Mouse (Mus musculus): ENCODE results near the gene Zfp39. TPM values are rescaled to one million over a fixed set of nuclear protein-coding genes. Genes with fewer than 3 reads are reported as not detected.
"Not testable (repeated sequence)": the region's sequence is repeated elsewhere in the genome, so short reads cannot be mapped to it uniquely, and the experiment has no call there.

The Zfp39 gene
- polyA plus RNA-seq, 1 experiment from 2014 or later = 8.1 TPM

DNA sequence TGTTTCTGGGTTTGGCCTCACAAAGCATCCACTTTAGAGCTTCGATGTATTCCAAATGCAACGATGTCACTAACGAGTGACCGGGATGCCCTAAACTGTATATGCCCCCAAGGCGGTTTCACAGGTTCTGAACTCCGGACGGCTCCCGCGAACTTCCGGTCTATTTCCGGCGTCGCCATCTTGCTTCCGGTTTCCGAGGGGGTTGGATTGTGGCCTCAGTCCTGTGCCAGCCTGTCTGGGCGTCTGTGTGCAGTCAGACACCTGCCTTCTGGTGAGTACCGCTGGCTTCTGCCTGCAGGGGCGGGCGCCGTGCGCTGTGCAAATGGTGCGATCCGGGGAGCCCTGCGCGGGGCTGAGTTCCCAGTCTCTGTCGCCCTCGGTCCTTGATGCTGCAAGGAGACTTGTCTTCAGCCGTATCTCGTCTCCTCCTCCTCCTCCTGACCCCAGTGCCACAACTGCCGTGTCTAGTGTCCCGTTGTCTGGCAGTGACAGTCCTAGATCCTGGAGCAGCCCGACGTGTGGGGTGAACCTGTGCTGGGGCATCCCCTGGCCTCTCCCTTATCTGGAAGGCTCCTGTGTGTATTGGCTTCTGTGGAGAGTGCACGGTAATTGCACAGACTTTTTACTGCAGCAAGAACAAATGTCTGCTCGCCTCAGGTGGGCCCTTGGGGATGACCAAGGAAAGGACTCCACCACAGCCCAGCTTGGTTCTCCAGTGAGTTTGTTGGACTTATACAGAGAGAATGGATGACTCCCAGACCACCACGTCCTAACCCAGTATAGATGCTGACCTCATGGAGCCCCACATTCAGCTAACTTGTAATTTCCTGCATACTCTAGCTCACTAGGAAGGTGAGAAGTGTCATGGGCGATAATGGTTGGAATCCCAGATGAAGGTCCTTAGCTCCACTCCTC, 36.7 kb downstream of the Zfp39 start, which contains the start of gene 2810021J22Rik:
Gene 2810021J22Rik (plus strand): TSS at position 178 of the 915 bp plus-strand sequence.
- Histone ChIP-seq H3K9me3 (replicated peaks; ENCODE audit: control insufficient read depth, low read length, poor library complexity, severe bottlenecking) (no peaks in the 10 kb centered on the region), H3K4me3 (ENCODE audit: low read depth, low read length) (peak within 1 kb of the TSS; percentile 57), H3K4me2 (ENCODE audit: low read length) (peak within 1 kb of the TSS; percentile 94), H3K36me3 (ENCODE audit: control insufficient read depth, insufficient read depth, low read length) (no peaks in the 10 kb centered on the region), H3K9ac (ENCODE audit: low read depth, low read length) (peak within 1 kb of the TSS; percentile 82), H3K4me1 (ENCODE audit: control insufficient read depth, insufficient read depth, low read length) (peaks cover 11% of the 10 kb centered on the region), H3K27ac (ENCODE audit: low read length) (peak within 1 kb of the TSS; percentile 83), H3K27me3 (ENCODE audit: control insufficient read depth, insufficient read depth, low read depth, low read length) (no peaks in the 10 kb centered on the region)
- WGBS = 4% methylated on average over 37 of the region's 37 CpGs
- ATAC-seq = peak; percentile 93

GRCm38 (mm10) chr11:58860744-58861143, 43.3 kb downstream of the Zfp39 start:
- Histone ChIP-seq H3K27me3 (ENCODE audit: control insufficient read depth, insufficient read depth, low read depth, low read length) (no peaks in the 10 kb centered on the region), H3K4me1 (ENCODE audit: control insufficient read depth, insufficient read depth, low read length) (no peaks in the 10 kb centered on the region), H3K36me3 (ENCODE audit: control insufficient read depth, insufficient read depth, low read length) (peaks cover 48% of the 10 kb centered on the region), H3K27ac (ENCODE audit: low read length) (no peak overlapping the region), H3K9me3 (replicated peaks; ENCODE audit: control insufficient read depth, low read length, poor library complexity, severe bottlenecking) (peaks cover 12% of the 10 kb centered on the region), H3K4me2 (ENCODE audit: low read length) (no peak overlapping the region), H3K4me3 (ENCODE audit: low read depth, low read length) (no peak overlapping the region), H3K9ac (ENCODE audit: low read depth, low read length) (no peak overlapping the region)
- 97% methylated on average over 8 of the region's 8 CpGs for WGBS
- no peak for ATAC-seq

DNA sequence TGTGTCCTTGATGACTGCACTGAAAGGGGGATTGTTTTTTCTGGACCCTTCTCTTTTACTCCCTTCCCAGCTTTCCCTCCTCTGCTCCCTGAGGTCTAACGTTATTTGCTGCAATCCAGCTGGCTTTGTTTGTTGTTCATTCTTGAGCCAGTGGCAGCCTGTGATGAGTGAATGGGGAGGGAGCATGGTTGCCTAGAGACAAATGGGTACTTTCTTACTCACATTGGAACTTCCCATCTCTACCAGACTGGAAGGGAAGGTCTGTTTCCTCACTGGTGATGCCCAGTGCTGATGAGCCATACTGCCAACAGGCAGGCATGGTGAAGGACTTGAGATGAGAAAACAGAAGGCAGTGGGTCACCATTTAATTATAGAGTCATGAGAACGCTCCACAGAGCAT, 54.3 kb downstream of the Zfp39 start:
- no peak for ATAC-seq
- WGBS = 75% methylated on average over 2 of the region's 2 CpGs
- peaks cover 11% of the 10 kb centered on the region for H3K4me1 ChIP-seq (ENCODE audit: control insufficient read depth, insufficient read depth, low read length)
- H3K9me3 ChIP-seq (replicated peaks; ENCODE audit: control insufficient read depth, low read length, poor library complexity, severe bottlenecking) = no peaks in the 10 kb centered on the region
- peaks cover 23% of the 10 kb centered on the region for H3K36me3 ChIP-seq (ENCODE audit: control insufficient read depth, insufficient read depth, low read length)
- H3K27me3 ChIP-seq (ENCODE audit: control insufficient read depth, insufficient read depth, low read depth, low read length) = no peaks in the 10 kb centered on the region
- H3K9ac ChIP-seq (ENCODE audit: low read depth, low read length) = no peak overlapping the region
- no peak overlapping the region for H3K4me3 ChIP-seq (ENCODE audit: low read depth, low read length)
- H3K27ac ChIP-seq (ENCODE audit: low read length) = no peak overlapping the region
- no peak overlapping the region for H3K4me2 ChIP-seq (ENCODE audit: low read length)

GRCm38 (mm10) chr11:58847636-58848035, 56.4 kb downstream of the Zfp39 start:
- ATAC-seq = peak; percentile 23; the same call in 1 of the 2 replicates
- peak overlapping the region; percentile 86; the same call in 1 of the 2 replicates for H3K27ac ChIP-seq (ENCODE audit: low read length)
- peaks cover 20% of the 10 kb centered on the region for H3K36me3 ChIP-seq (ENCODE audit: control insufficient read depth, insufficient read depth, low read length)
- WGBS = 46% methylated on average over 9 of the region's 9 CpGs
- peak overlapping the region; percentile 88 for H3K9ac ChIP-seq (ENCODE audit: low read depth, low read length)
- no peaks in the 10 kb centered on the region for H3K9me3 ChIP-seq (replicated peaks; ENCODE audit: control insufficient read depth, low read length, poor library complexity, severe bottlenecking)
- H3K4me2 ChIP-seq (ENCODE audit: low read length) = peak overlapping the region; percentile 69
- peak overlapping the region; percentile 64 for H3K4me3 ChIP-seq (ENCODE audit: low read depth, low read length)
- no peaks in the 10 kb centered on the region for H3K27me3 ChIP-seq (ENCODE audit: control insufficient read depth, insufficient read depth, low read depth, low read length)
- peaks cover 11% of the 10 kb centered on the region for H3K4me1 ChIP-seq (ENCODE audit: control insufficient read depth, insufficient read depth, low read length)

DNA sequence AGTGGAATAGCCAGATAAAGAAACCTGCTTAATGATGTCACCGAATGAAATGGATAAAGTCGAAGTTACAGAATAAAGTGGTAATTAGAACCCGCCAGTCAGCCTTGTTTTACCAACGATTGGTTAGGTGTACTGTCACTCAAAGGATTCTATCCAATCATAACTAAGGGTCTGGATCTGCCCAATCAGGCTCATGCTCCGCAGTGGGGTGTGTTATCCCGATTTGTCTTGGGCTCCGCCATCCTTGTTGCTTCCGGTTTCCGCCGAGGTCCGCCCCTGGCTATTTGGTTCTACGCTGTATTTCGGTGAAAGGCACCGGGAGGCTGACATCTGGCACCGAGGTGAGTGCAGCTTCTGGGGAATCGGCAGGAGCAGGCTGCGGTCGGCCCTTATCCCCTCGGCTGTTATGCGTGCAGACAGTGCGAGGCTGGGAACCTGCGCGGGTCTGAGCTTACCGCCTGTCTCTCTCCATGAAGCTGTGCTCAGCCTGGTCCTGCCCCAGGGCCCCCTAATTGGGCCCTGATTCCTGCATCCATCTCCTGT, 57.0 kb downstream of the Zfp39 start, which contains the start of gene Gm12258:
Gene Gm12258 (plus strand): TSS at position 240 of the 543 bp plus-strand sequence.
- ATAC-seq = peak; percentile 100
- H3K4me1 ChIP-seq (ENCODE audit: control insufficient read depth, insufficient read depth, low read length) = peaks cover 11% of the 10 kb centered on the region
- peaks cover 20% of the 10 kb centered on the region for H3K36me3 ChIP-seq (ENCODE audit: control insufficient read depth, insufficient read depth, low read length)
- no peaks in the 10 kb centered on the region for H3K9me3 ChIP-seq (replicated peaks; ENCODE audit: control insufficient read depth, low read length, poor library complexity, severe bottlenecking)
- H3K27ac ChIP-seq (ENCODE audit: low read length) = peak within 1 kb of the TSS; percentile 86
- peak within 1 kb of the TSS; percentile 88 for H3K9ac ChIP-seq (ENCODE audit: low read depth, low read length)
- peak within 1 kb of the TSS; percentile 64 for H3K4me3 ChIP-seq (ENCODE audit: low read depth, low read length)
- H3K4me2 ChIP-seq (ENCODE audit: low read length) = peak within 1 kb of the TSS; percentile 69
- no peaks in the 10 kb centered on the region for H3K27me3 ChIP-seq (ENCODE audit: control insufficient read depth, insufficient read depth, low read depth, low read length)
- 0% methylated on average over 24 of the region's 24 CpGs for WGBS

- H3K4me3 ChIP-seq (ENCODE audit: low read depth, low read length); H3K4me2 ChIP-seq (ENCODE audit: low read length); H3K27ac ChIP-seq (ENCODE audit: low read length); ATAC-seq; H3K9me3 ChIP-seq (replicated peaks; ENCODE audit: control insufficient read depth, low read length, poor library complexity, severe bottlenecking); H3K9ac ChIP-seq (ENCODE audit: low read depth, low read length); H3K27me3 ChIP-seq (ENCODE audit: control insufficient read depth, insufficient read depth, low read depth, low read length); H3K36me3 ChIP-seq (ENCODE audit: control insufficient read depth, insufficient read depth, low read length); H3K4me1 ChIP-seq (ENCODE audit: control insufficient read depth, insufficient read depth, low read length): not testable (repeated sequence)
Measured at GRCm38 (mm10) chr11:58838951-58839350, 65.1 kb downstream of the Zfp39 start, which contains the start of gene Olfr311. Gene Olfr311 (plus strand): TSS chr11:58839251.

Other genes with a start within 250 kb of the Zfp39 start
- not detected in 2 replicates for gene Olfr322, start 245.4 kb downstream of the Zfp39 start, polyA plus RNA-seq (2015; fragmentation: Nextera tagmentation; extraction: Ambion mirVana)
- not detected in 2 replicates for gene Olfr320, start 223.1 kb downstream of the Zfp39 start, polyA plus RNA-seq (2015; fragmentation: Nextera tagmentation; extraction: Ambion mirVana)
- not detected in 2 replicates for gene Olfr319, start 205.1 kb downstream of the Zfp39 start, polyA plus RNA-seq (2015; fragmentation: Nextera tagmentation; extraction: Ambion mirVana)
- not detected in 2 replicates for gene Olfr318, start 180.2 kb downstream of the Zfp39 start, polyA plus RNA-seq (2015; fragmentation: Nextera tagmentation; extraction: Ambion mirVana)
- 0.10 and 0.13 TPM in 2 replicates for gene Olfr317, start 165.0 kb downstream of the Zfp39 start, polyA plus RNA-seq (2015; fragmentation: Nextera tagmentation; extraction: Ambion mirVana)
- gene Olfr316, start 151.5 kb downstream of the Zfp39 start, polyA plus RNA-seq (2015; fragmentation: Nextera tagmentation; extraction: Ambion mirVana) = not detected in 2 replicates
- not detected in 2 replicates for gene Olfr315, start 131.0 kb downstream of the Zfp39 start, polyA plus RNA-seq (2015; fragmentation: Nextera tagmentation; extraction: Ambion mirVana)
- gene Olfr314, start 121.3 kb downstream of the Zfp39 start, polyA plus RNA-seq (2015; fragmentation: Nextera tagmentation; extraction: Ambion mirVana) = not detected in 2 replicates
- gene Fam183b, start 102.3 kb downstream of the Zfp39 start, polyA plus RNA-seq (2015; fragmentation: Nextera tagmentation; extraction: Ambion mirVana) = 13.6 and 15.3 TPM in 2 replicates
- not detected in 2 replicates for gene Olfr313, start 89.2 kb downstream of the Zfp39 start, polyA plus RNA-seq (2015; fragmentation: Nextera tagmentation; extraction: Ambion mirVana)
- gene Olfr312, start 75.0 kb downstream of the Zfp39 start, polyA plus RNA-seq (2015; fragmentation: Nextera tagmentation; extraction: Ambion mirVana) = not detected in 2 replicates
- not detected in 2 replicates for gene Olfr311, start 65.0 kb downstream of the Zfp39 start, polyA plus RNA-seq (2015; fragmentation: Nextera tagmentation; extraction: Ambion mirVana)
- 24.7 and 26.1 TPM in 2 replicates for gene Gm12258, start 57.1 kb downstream of the Zfp39 start, polyA plus RNA-seq (2015; fragmentation: Nextera tagmentation; extraction: Ambion mirVana)
- gene 2810021J22Rik, start 37.0 kb downstream of the Zfp39 start, polyA plus RNA-seq (2015; fragmentation: Nextera tagmentation; extraction: Ambion mirVana) = 13.9 and 15.0 TPM in 2 replicates
- not detected in 2 replicates for gene Btnl10, start 13.7 kb upstream of the Zfp39 start, polyA plus RNA-seq (2015; fragmentation: Nextera tagmentation; extraction: Ambion mirVana)
- 550 and 556 TPM in 2 replicates for gene Rnf187, start 34.7 kb upstream of the Zfp39 start, polyA plus RNA-seq (2015; fragmentation: Nextera tagmentation; extraction: Ambion mirVana)
- 345 and 399 TPM in 2 replicates for gene Hist3h2ba, start 44.7 kb upstream of the Zfp39 start, polyA plus RNA-seq (2015; fragmentation: Nextera tagmentation; extraction: Ambion mirVana)
- gene Hist3h2a, start 50.5 kb upstream of the Zfp39 start, polyA plus RNA-seq (2015; fragmentation: Nextera tagmentation; extraction: Ambion mirVana) = 107 and 115 TPM in 2 replicates
- gene Trim17, start 50.5 kb upstream of the Zfp39 start, polyA plus RNA-seq (2015; fragmentation: Nextera tagmentation; extraction: Ambion mirVana) = 1.3 and 2.1 TPM in 2 replicates
- gene Trim11, start 73.9 kb upstream of the Zfp39 start, polyA plus RNA-seq (2015; fragmentation: Nextera tagmentation; extraction: Ambion mirVana) = 19.5 and 22.3 TPM in 2 replicates
- 0.29 and 0.36 TPM in 2 replicates for gene Obscn, start 232.2 kb upstream of the Zfp39 start, polyA plus RNA-seq (2015; fragmentation: Nextera tagmentation; extraction: Ambion mirVana)